Mouse (Mus musculus) layer of hippocampus, adult 2 months (tissue): ENCODE results near the gene Fam19a2. TPM values are rescaled to one million over a fixed set of nuclear protein-coding genes. Genes with fewer than 3 reads are reported as not detected.

Experiments used
- DNase-seq, 2 experiments: peaks; one replicate each; pipeline ENCODE4 v3.0.0; 2022; ENCODE audit warnings: low spot score in 2 of 2
- H3K27ac ChIP-seq: fragments of 200-600 bp; 2 replicates; pipeline ENCODE4 v1.8.1; 2022
- H3K4me3 ChIP-seq: fragments of 200-600 bp; 2 replicates; pipeline ENCODE4 v1.8.1; 2022; ENCODE audit warnings: mild to moderate bottlenecking
- CTCF ChIP-seq: fragments of 200-600 bp; conservative IDR thresholded peaks from 2 replicates; pipeline ENCODE4 v1.8.1; 2022; ENCODE audit warnings: antibody characterized with exemption, mild to moderate bottlenecking, moderate library complexity
- total RNA-seq, 2 experiments: library from RNA; stranded (reverse); gene quantifications; 2 replicates each; pipeline ENCODE4 v1.2.3; 2021

Gene Fam19a2
- total RNA-seq, 2 experiments from 2014 or later, result 49.3 to 51.7 TPM

GRCm38 (mm10) chr10:123525424-123525823 lies 261.6 kb downstream of the Fam19a2 start:
- Histone ChIP-seq H3K4me3 (no peak overlapping the region), H3K27ac (no peak overlapping the region)
- TF ChIP-seq CTCF, result no peak
- DNase-seq, result no peak

GRCm38 (mm10) chr10:123526059-123526458 lies 262.3 kb downstream of the Fam19a2 start:
- TF ChIP-seq CTCF, result no peak
- no peak for DNase-seq
- Histone ChIP-seq H3K4me3 (no peak overlapping the region), H3K27ac (no peak overlapping the region)

GRCm38 (mm10) chr10:123536143-123536542 lies 272.3 kb downstream of the Fam19a2 start:
- no peak for TF ChIP-seq CTCF

GRCm38 (mm10) chr10:123548391-123548790 lies 284.6 kb downstream of the Fam19a2 start:
- peak; percentile 56 to 64 for DNase-seq
- Histone ChIP-seq H3K4me3 (no peak overlapping the region), H3K27ac (peak overlapping the region; percentile 90)
- TF ChIP-seq CTCF, result no peak

More at GRCm38 (mm10) chr10:123536143-123536542, 272.3 kb downstream of the Fam19a2 start:
- no peak overlapping the region for H3K27ac ChIP-seq
- no peak for DNase-seq
- no peak overlapping the region for H3K4me3 ChIP-seq

DNA sequence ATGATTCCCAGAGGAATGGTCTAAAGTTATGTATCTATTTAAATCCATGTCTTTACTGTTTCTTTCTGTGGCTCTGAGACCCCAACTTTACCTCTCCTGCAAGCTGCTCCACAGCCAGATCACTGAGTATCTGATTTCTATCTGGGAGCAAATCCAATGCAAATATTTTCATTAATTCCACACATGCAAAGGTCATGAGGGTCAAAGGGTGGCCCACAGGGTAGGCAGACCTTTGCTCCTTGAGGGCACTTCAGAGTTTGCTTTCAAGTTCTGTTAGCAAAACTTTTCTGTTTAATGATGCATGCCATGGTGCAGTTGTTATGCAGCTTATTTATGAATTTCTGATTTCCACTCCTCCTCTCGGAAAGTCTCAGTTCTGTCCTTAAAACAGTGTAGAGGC lies 303.9 kb downstream of the Fam19a2 start:
- TF ChIP-seq CTCF, result no peak
- Histone ChIP-seq H3K27ac (no peak overlapping the region), H3K4me3 (no peak overlapping the region)
- no peak for DNase-seq

GRCm38 (mm10) chr10:123570616-123571188 lies 306.9 kb downstream of the Fam19a2 start:
- Histone ChIP-seq H3K27ac (no peak overlapping the region), H3K4me3 (no peak overlapping the region)
- DNase-seq, result no peak
- no peak for TF ChIP-seq CTCF

DNA sequence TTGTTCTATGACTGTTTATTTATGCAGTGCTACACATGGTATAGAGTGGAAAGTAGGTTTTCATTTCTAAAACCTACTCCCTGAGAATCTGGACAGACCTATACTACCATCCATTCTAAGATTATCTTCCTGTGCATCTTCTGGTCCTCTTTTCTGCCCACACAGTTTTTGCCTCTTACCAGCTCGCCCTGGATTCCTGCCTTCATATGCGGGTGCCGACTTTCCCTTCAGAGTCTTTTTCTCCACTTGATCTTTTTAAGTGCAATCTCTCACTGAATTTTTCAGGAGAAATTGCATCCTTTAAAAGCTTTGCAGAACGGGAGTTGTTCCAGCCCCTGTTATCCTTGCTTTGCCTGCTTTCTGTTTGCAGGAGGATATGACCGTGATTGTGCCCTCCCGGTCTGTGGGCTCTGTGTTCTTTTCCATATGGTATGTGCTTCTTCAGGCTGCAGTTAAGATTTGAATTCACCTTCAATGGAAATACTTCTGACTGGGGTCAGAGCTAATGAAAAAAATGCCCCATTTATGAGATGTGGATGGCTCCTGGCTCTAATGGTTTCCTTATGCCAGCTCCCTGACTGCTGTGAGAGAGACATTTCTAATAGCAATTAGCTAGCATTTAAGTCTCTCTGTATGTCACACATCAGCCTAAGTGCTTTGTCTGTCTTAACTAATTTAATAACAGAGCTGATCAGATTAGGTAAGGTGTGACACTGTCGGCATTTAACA lies 308.7 kb downstream of the Fam19a2 start:
- no peak for DNase-seq
- H3K27ac ChIP-seq, result peak overlapping the region; percentile 61

GRCm38 (mm10) chr10:123577823-123578222 lies 314.0 kb downstream of the Fam19a2 start:
- DNase-seq, result peak in 1 of 2 experiments; percentile 34
- H3K4me3 ChIP-seq, result no peak overlapping the region
- TF ChIP-seq CTCF, result no peak
- peak overlapping the region; percentile 66 for H3K27ac ChIP-seq

More for the DNA sequence above, 308.7 kb downstream of the Fam19a2 start:
- no peak overlapping the region for H3K4me3 ChIP-seq
- no peak for TF ChIP-seq CTCF

DNA sequence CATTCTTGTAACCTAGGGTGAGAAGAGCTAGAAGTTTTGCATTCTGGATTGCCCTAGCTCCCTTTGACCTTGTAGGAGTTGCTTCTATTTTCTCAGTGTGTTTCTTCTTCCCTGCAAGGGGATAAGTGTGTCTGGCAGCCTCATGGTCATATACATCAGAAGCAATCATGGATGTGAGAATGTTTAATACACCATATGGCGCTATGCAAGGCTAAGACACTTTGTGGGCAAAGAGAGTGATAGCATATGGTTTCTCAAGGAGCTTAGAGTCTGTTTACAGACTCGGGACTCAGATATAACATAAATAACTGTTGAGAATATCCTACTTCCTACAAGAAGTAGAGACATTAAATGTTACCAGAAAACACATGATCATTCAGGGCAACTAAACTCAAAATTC lies 315.2 kb downstream of the Fam19a2 start:
- no peak overlapping the region for H3K4me3 ChIP-seq
- no peak overlapping the region; the same call in 1 of the 2 replicates for H3K27ac ChIP-seq
- DNase-seq, result no peak
- TF ChIP-seq CTCF, result no peak

- no peak overlapping the region for H3K27ac ChIP-seq
- no peak for TF ChIP-seq CTCF
- no peak overlapping the region for H3K4me3 ChIP-seq
- DNase-seq, result no peak
These were observed 331.2 kb downstream of the Fam19a2 start for GRCm38 (mm10) chr10:123595043-123595442.

GRCm38 (mm10) chr10:123597059-123597458 lies 333.3 kb downstream of the Fam19a2 start:
- no peak for DNase-seq
- Histone ChIP-seq H3K27ac (no peak overlapping the region), H3K4me3 (no peak overlapping the region)
- no peak for TF ChIP-seq CTCF

DNA sequence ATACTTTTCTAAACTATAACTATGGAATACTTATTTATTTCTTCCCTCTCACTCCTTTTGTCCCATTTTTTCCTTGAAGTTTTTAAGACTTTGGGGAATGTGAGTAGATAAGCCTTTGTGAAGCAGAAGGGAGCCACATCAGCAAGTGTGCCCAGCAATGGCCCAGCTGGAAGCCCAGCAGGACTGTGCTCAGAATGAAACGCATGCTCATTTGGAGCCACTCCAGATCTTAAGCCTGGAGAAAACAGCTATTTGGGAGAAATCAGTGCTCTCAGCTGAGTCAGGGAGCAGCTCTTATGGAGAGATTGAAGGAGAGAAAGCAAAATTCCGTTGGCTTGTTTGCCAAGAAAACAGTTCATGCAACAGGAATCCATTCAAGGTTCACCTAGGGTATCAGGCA lies 341.9 kb downstream of the Fam19a2 start:
- H3K4me3 ChIP-seq, result no peak overlapping the region
- TF ChIP-seq CTCF, result no peak
- no peak overlapping the region for H3K27ac ChIP-seq
- no peak for DNase-seq

DNA sequence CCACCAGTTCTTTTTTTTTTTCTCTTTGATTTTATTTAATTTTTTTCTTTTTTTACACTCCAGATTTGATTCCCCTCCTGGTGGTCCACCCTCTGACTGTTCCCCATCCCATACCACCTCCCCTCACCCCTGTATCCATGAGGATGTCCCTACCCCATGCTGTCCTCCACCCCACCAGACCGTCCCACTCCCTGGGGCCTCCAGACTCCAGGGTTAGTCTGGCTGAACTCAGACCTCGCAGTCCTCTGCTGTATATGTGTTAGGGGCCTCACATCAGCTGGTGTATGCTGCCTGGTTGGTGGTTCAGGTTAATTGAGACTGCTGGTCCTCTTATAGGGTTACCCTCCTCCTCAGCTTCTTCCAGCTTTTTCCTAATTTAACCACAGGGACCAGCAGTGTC lies 362.9 kb downstream of the Fam19a2 start:
- no peak for DNase-seq
- H3K27ac ChIP-seq, result no peak overlapping the region
- H3K4me3 ChIP-seq, result no peak overlapping the region
- no peak for TF ChIP-seq CTCF

GRCm38 (mm10) chr10:123629248-123629744 lies 365.5 kb downstream of the Fam19a2 start:
- Histone ChIP-seq H3K27ac (no peak overlapping the region), H3K4me3 (no peak overlapping the region)
- DNase-seq, result no peak
- no peak for TF ChIP-seq CTCF
